Mouse (Mus musculus): Measurements from ENCODE around the gene Zc3h12a.

DNA sequence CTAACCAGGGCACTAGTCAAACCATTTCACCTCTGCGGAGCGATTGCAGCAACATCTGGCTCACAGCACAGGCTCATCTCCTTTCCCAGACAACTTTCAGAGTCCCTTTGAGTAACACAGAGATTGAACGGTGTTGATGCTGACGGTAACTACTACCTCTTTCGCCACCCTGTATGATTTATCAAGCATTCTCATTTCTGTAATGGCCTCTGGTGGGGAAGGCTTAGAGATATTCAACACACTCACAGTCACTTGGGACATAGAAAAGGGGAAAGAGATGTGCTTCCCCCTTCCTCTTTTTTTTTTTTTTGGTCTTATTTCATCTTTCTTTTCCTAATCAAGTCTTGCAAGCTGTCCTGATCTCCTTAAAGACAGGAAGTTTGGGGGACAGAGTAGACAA, 48.5 kb upstream of the Zc3h12a start:
- TF ChIP-seq POLR2A (IDR thresholded peaks at IDR 0.05; ENCODE audit: control insufficient read depth, extremely low read depth, insufficient read depth, low read length, poor library complexity) (no peak), CTCF (IDR thresholded peaks at IDR 0.05; ENCODE audit: borderline replicate concordance, control insufficient read depth, extremely low read depth, insufficient read depth, low read length, poor library complexity) (no peak)
